Mouse (Mus musculus) CH12.LX (cell line): ENCODE measurements at regions not wholly inside any gene's neighbourhood (a gene's known extent, or its start where the extent isn't known, plus 50 kb on each side); places are given as distances from the start of the nearest gene placed in this dataset.

ENCODE experiments used
- DNase-seq: peaks from one replicate; pipeline ENCODE4 v3.0.0-alpha.2; 2013; ENCODE audit errors: extremely low read depth
- H3K27ac ChIP-seq: 2 replicates; pipeline ENCODE4 v1.5.1; 2012; ENCODE audit warnings: low read depth, mild to moderate bottlenecking, control low read depth, moderate library complexity; ENCODE audit not compliant: insufficient read depth
- H3K27me3 ChIP-seq: replicated peaks from 2 replicates; pipeline ENCODE3; 2012; ENCODE audit warnings: inconsistent platforms
- H3K36me3 ChIP-seq, 2 experiments: replicated peaks in 1 of 2; 2 replicates each; pipeline versions ENCODE3 to v1.6.1; 2012; ENCODE audit warnings: inconsistent platforms in 1 of 2, low read length in 1 of 2, mild to moderate bottlenecking in 1 of 2, mixed read lengths in 1 of 2, moderate library complexity in 1 of 2; ENCODE audit not compliant: control insufficient read depth in 1 of 2, insufficient read depth in 1 of 2
- H3K4me1 ChIP-seq, 2 experiments: 2 replicates each; pipeline ENCODE4 v1.6.1; 2012; ENCODE audit warnings: inconsistent platforms in 1 of 2, moderate library complexity in 1 of 2; ENCODE audit not compliant: insufficient read depth in 2 of 2, control insufficient read depth in 1 of 2
- H3K4me2 ChIP-seq: 2 replicates; pipeline ENCODE4 v1.6.1; 2012; ENCODE audit warnings: low read depth, mild to moderate bottlenecking, control low read depth; ENCODE audit not compliant: poor library complexity, insufficient read depth, severe bottlenecking
- H3K4me3 ChIP-seq, 3 experiments: fragments of 150-350 bp in 1 of 3; sonication (generic) in 1 of 3; replicated peaks in 1 of 3; 2 replicates each; pipeline versions ENCODE3 to v1.5.1; 2011 to 2012; ENCODE audit warnings: low read depth in 2 of 3, low read length in 2 of 3, mild to moderate bottlenecking in 2 of 3, moderate library complexity in 2 of 3, control low read depth in 1 of 3, improper control_type of control experiment in 1 of 3, inconsistent platforms in 1 of 3, mixed read lengths in 1 of 3; ENCODE audit not compliant: poor library complexity in 1 of 3
- H3K79me2 ChIP-seq: replicated peaks from 2 replicates; pipeline ENCODE4 v1.6.1; 2012; ENCODE audit warnings: mild to moderate bottlenecking, moderate library complexity; ENCODE audit not compliant: control insufficient read depth, poor library complexity, insufficient read depth, severe bottlenecking; ENCODE audit errors: extremely low read depth
- H3K9ac ChIP-seq: 2 replicates; pipeline ENCODE4 v1.6.1; 2012; ENCODE audit warnings: low read depth, mild to moderate bottlenecking, control low read depth, moderate library complexity; ENCODE audit not compliant: insufficient read depth
- H3K9me3 ChIP-seq: replicated peaks from 2 replicates; pipeline ENCODE3; 2012; ENCODE audit warnings: low read length, inconsistent platforms, mixed read lengths
- BHLHE40 ChIP-seq: IDR thresholded peaks from 2 replicates; pipeline ENCODE4 v1.6.1; 2011; ENCODE audit warnings: mild to moderate bottlenecking, low read depth, low read length, improper control_type of control experiment
- CHD1 ChIP-seq: IDR thresholded peaks from 2 replicates; pipeline ENCODE4 v1.6.1; 2012; ENCODE audit warnings: low read depth, low read length, improper control_type of control experiment, inconsistent platforms
- CHD2 ChIP-seq: IDR thresholded peaks from 2 replicates; pipeline ENCODE4 v1.6.1; 2011; ENCODE audit warnings: low read length, improper control_type of control experiment
- CTCF ChIP-seq, 2 experiments: IDR thresholded peaks in 1 of 2; conservative IDR thresholded peaks in 1 of 2; 2 replicates each; pipeline ENCODE4 v1.5.1; 2011 to 2012; ENCODE audit warnings: low read depth in 2 of 2, low read length in 2 of 2, improper control_type of control experiment in 1 of 2, inconsistent platforms in 1 of 2, mild to moderate bottlenecking in 1 of 2, moderate library complexity in 1 of 2
- E2F4 ChIP-seq: IDR thresholded peaks from 2 replicates; pipeline ENCODE4 v1.6.1; 2011; ENCODE audit warnings: low read depth, low read length, improper control_type of control experiment; ENCODE audit not compliant: insufficient replicate concordance
- ELF1 ChIP-seq: IDR thresholded peaks from 2 replicates; pipeline ENCODE4 v1.6.1; 2014; ENCODE audit warnings: low read depth, mild to moderate bottlenecking, inconsistent platforms, low read length, improper control_type of control experiment
- EP300 ChIP-seq: IDR thresholded peaks from 2 replicates; pipeline ENCODE4 v1.6.1; 2011; ENCODE audit warnings: low read length, improper control_type of control experiment
- ETS1 ChIP-seq: conservative IDR thresholded peaks from 2 replicates; pipeline ENCODE4 v1.6.1; 2012; ENCODE audit warnings: low read depth, mild to moderate bottlenecking, inconsistent platforms, low read length, improper control_type of control experiment, moderate library complexity
- IRF4 ChIP-seq: IDR thresholded peaks from 2 replicates; pipeline ENCODE4 v1.6.1; 2014; ENCODE audit warnings: low read depth, mild to moderate bottlenecking, inconsistent platforms, low read length, improper control_type of control experiment
- JUND ChIP-seq: conservative IDR thresholded peaks from 2 replicates; pipeline ENCODE4 v1.6.1; 2011; ENCODE audit warnings: low read depth, low read length, improper control_type of control experiment
- MAX ChIP-seq: IDR thresholded peaks from 2 replicates; pipeline ENCODE4 v1.6.1; 2011; ENCODE audit warnings: low read length, improper control_type of control experiment
- MEF2A ChIP-seq: IDR thresholded peaks from 2 replicates; pipeline ENCODE4 v1.6.1; 2014; ENCODE audit warnings: low read depth, mild to moderate bottlenecking, inconsistent platforms, low read length, improper control_type of control experiment, borderline replicate concordance
- MXI1 ChIP-seq: IDR thresholded peaks from 2 replicates; pipeline ENCODE4 v1.6.1; 2011; ENCODE audit warnings: mild to moderate bottlenecking, low read depth, low read length, improper control_type of control experiment
- MYC ChIP-seq: IDR thresholded peaks from 2 replicates; pipeline ENCODE4 v1.6.1; 2011; ENCODE audit warnings: low read depth, mild to moderate bottlenecking, improper control_type of control experiment, low read length
- NELFE ChIP-seq: IDR thresholded peaks from 2 replicates; pipeline ENCODE4 v1.6.1; 2011; ENCODE audit warnings: low read depth, low read length, improper control_type of control experiment
- NRF1 ChIP-seq: IDR thresholded peaks from 2 replicates; pipeline ENCODE4 v1.6.1; 2014; ENCODE audit warnings: low read depth, mild to moderate bottlenecking, inconsistent platforms, low read length, improper control_type of control experiment, moderate library complexity
- POLR2A ChIP-seq: IDR thresholded peaks from 2 replicates; pipeline ENCODE4 v1.6.1; 2011; ENCODE audit warnings: low read depth, mild to moderate bottlenecking, improper control_type of control experiment, low read length
- POLR2AphosphoS2 ChIP-seq: IDR thresholded peaks from 2 replicates; pipeline ENCODE4 v1.6.1; 2011; ENCODE audit warnings: low read depth, low read length, improper control_type of control experiment
- RCOR1 ChIP-seq: conservative IDR thresholded peaks from 2 replicates; pipeline ENCODE4 v1.6.1; 2012; ENCODE audit warnings: low read depth, mild to moderate bottlenecking, inconsistent platforms, low read length, improper control_type of control experiment
- TBP ChIP-seq: conservative IDR thresholded peaks from 2 replicates; pipeline ENCODE4 v1.6.1; 2011; ENCODE audit warnings: low read depth, low read length, improper control_type of control experiment
- TCF12 ChIP-seq: IDR thresholded peaks from 2 replicates; pipeline ENCODE4 v1.6.1; 2014; ENCODE audit warnings: low read depth, mild to moderate bottlenecking, inconsistent platforms, low read length, improper control_type of control experiment
- UBTF ChIP-seq: IDR thresholded peaks from 2 replicates; pipeline ENCODE4 v1.6.1; 2012; ENCODE audit warnings: low read depth, mild to moderate bottlenecking, inconsistent platforms, low read length, improper control_type of control experiment, moderate library complexity
- USF2 ChIP-seq: conservative IDR thresholded peaks from 2 replicates; pipeline ENCODE4 v1.6.1; 2011; ENCODE audit warnings: low read depth, low read length, improper control_type of control experiment
- ZC3H11A ChIP-seq: IDR thresholded peaks from 2 replicates; pipeline ENCODE4 v1.6.1; 2012; ENCODE audit warnings: low read depth, mild to moderate bottlenecking, inconsistent platforms, low read length, improper control_type of control experiment
- ZKSCAN1 ChIP-seq: IDR thresholded peaks from 2 replicates; pipeline ENCODE4 v1.6.1; 2012; ENCODE audit warnings: low read depth, inconsistent platforms, low read length, improper control_type of control experiment, borderline replicate concordance
- ZNF384 ChIP-seq: IDR thresholded peaks from 2 replicates; pipeline ENCODE4 v1.6.1; 2012; ENCODE audit warnings: low read depth, low read length, improper control_type of control experiment, inconsistent platforms
- dilution Hi-C: fragments of 300-500 bp; cut with MboI; formaldehyde crosslinking; loops from 2 replicates; pipeline ENCODE4 v1.14.3; 2020; ENCODE audit warnings: low sequenced_read_pairs; ENCODE audit not compliant: extremely low pct_unique_long_range_greater_than_20kb, extremely low pct_ligation_motif_present
- in situ Hi-C: fragments of 300-500 bp; cut with MboI; formaldehyde crosslinking; loops from 3 replicates; pipeline ENCODE4 v1.14.3; 2019; ENCODE audit warnings: low sequenced_read_pairs, low pct_ligation_motif_present, low pct_unique_long_range_greater_than_20kb, mixed read lengths

- no peaks in the 10 kb centered on the region for H3K79me2 ChIP-seq
- no peak overlapping the region for H3K9ac ChIP-seq
- peak; percentile 40; the same call in 1 of the 2 replicates for TF ChIP-seq EP300
- peak; percentile 56 for TF ChIP-seq IRF4
- no peak for TF ChIP-seq ZC3H11A
- no peak for TF ChIP-seq NRF1
- no peak for TF ChIP-seq TCF12
- no peak for TF ChIP-seq ZNF384
- TF ChIP-seq USF2: no peak
- TF ChIP-seq TBP: no peak
- H3K36me3 ChIP-seq: no peaks in the 10 kb centered on the region
- DNase-seq: peak; percentile 65
- no peak overlapping the region for H3K4me3 ChIP-seq
- dilution Hi-C loops: no loop called here
- H3K27me3 ChIP-seq: no peaks in the 10 kb centered on the region
- no peaks in the 10 kb centered on the region for H3K9me3 ChIP-seq
- H3K4me1 ChIP-seq: peaks cover 0 to 24% of the 10 kb centered on the region in 2 experiments; a peak in 2 of 4 replicates
- no peak overlapping the region for H3K4me2 ChIP-seq
- H3K27ac ChIP-seq: no peak overlapping the region
- in situ Hi-C loops: no loop called here
Observed at GRCm38 (mm10) chr7:39866674-39867428, 349.3 kb downstream of the Zfp619 start.

DNA sequence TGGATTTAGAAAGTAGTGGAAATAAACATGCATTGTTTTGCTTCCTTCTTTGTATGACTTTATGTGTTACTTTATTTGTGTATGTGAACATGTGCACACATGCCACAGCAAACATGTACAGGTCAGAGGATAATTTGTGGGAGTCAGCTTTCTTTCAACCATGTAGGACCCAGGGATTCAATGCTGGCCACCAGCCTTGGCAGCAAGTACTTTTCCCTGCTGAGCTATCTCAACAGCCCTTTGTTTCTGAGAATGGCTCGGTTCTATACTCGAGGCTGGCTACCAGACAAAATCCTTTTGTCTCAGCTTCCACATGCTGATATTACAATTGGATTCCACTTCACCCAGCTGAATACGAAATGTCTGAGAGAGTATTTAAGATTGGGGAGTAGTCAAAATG lies 349.9 kb downstream of the Zfp619 start:
- H3K27ac ChIP-seq: no peak overlapping the region
- H3K9ac ChIP-seq: no peak overlapping the region
- no peaks in the 10 kb centered on the region for H3K27me3 ChIP-seq
- no peaks in the 10 kb centered on the region for H3K79me2 ChIP-seq
- no peak for TF ChIP-seq NELFE
- no peak for TF ChIP-seq POLR2AphosphoS2
- no peak for TF ChIP-seq MYC
- no peak for TF ChIP-seq ZKSCAN1
- no peak for TF ChIP-seq JUND
- no peak for TF ChIP-seq ZNF384
- no peak for TF ChIP-seq CHD2
- TF ChIP-seq MXI1: no peak
- TF ChIP-seq CTCF (conservative IDR thresholded peaks at IDR 0.05 in 1 of 2, IDR thresholded peaks at IDR 0.05 in 1 of 2; ENCODE audit: low read depth in 2 of 2, low read length in 2 of 2): no peak
- no peak for TF ChIP-seq UBTF
- TF ChIP-seq ETS1: no peak
- TF ChIP-seq ZC3H11A: no peak
- TF ChIP-seq MAX: no peak
- TF ChIP-seq ELF1: no peak
- no peak for TF ChIP-seq BHLHE40
- no peak for TF ChIP-seq RCOR1
- TF ChIP-seq E2F4: no peak
- TF ChIP-seq POLR2A: no peak
- TF ChIP-seq MEF2A: no peak
- TF ChIP-seq CHD1: no peak
- H3K9me3 ChIP-seq: no peaks in the 10 kb centered on the region
- H3K4me2 ChIP-seq: no peak overlapping the region
- H3K36me3 ChIP-seq: no peaks in the 10 kb centered on the region
- H3K4me1 ChIP-seq: peaks cover 0 to 24% of the 10 kb centered on the region in 2 experiments; a peak in 2 of 4 replicates
- no peak for DNase-seq
- dilution Hi-C loops: no loop called here
- no peak overlapping the region for H3K4me3 ChIP-seq
- in situ Hi-C loops: no loop called here
